Mouse (Mus musculus) cerebellum, adult 2 months (tissue): ENCODE measurements around the gene Smim26.

ENCODE experiments used
- CTCF ChIP-seq: fragments of 200-500 bp; IDR thresholded peaks from 2 replicates; pipeline ENCODE4 v1.5.1; 2011; ENCODE audit warnings: low read depth, mild to moderate bottlenecking, control low read depth, low read length, moderate library complexity, borderline replicate concordance; ENCODE audit not compliant: insufficient read depth
- POLR2A ChIP-seq: fragments of 200-500 bp; IDR thresholded peaks from 2 replicates; pipeline ENCODE4 v1.6.1; 2011; ENCODE audit warnings: low read length, control low read depth, borderline replicate concordance; ENCODE audit not compliant: insufficient read depth

DNA sequence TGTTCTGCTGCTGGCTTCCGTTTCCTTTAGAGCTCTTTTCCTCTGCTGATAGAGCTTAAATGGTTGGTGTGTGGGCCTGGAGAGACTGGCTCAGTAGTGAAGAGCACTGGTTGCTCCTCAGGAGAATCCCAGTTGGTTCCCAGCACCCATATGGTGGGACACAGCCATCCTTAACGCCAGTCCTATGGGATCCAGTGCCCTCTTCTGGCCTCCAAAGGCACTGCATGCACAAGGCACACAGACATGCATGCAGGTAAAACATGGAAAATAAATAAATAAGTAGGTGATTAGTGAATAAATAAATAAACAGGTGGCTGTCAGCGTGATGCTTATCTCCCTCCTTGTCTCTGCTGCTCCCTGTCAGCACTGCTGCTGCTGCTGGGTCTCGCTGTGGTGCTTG, 5.1 kb upstream of the Smim26 start:
- TF ChIP-seq CTCF (peak; percentile 30; the same call in 1 of the 2 replicates), POLR2A (no peak)
